Mouse (Mus musculus): Measurements from ENCODE around the gene Hist1h4m. TPM values are rescaled to one million over a fixed set of nuclear protein-coding genes. Genes with fewer than 3 reads are reported as not detected.
"Not testable (repeated sequence)": the region's sequence is repeated elsewhere in the genome, so short reads cannot be mapped to it uniquely, and the experiment has no call there.

Gene Hist1h4m
- total and polyA plus RNA-seq, 3 experiments, result 1.6 to 18.2 (median 12.8) TPM

- in situ Hi-C loops (cut with MboI; ENCODE audit: low pct_ligation_motif_present, low pct_unique_long_range_greater_than_20kb, low sequenced_read_pairs), result loop anchor here (25.0 kb wide), 1 partner anchor 1587 kb away; no protein-coding TSS in a partner anchor
- H3K4me2 ChIP-seq (ENCODE audit: insufficient read depth, low read depth, poor library complexity, severe bottlenecking); H3K4me3 ChIP-seq (replicated peaks in 1 of 3; ENCODE audit: low read depth in 2 of 3, low read length in 2 of 3, poor library complexity in 1 of 3); H3K9me3 ChIP-seq (replicated peaks; ENCODE audit: low read length); dilution Hi-C loops (cut with MboI; ENCODE audit: extremely low pct_ligation_motif_present, extremely low pct_unique_long_range_greater_than_20kb, low sequenced_read_pairs); H3K36me3 ChIP-seq (replicated peaks in 1 of 2; ENCODE audit: control insufficient read depth in 1 of 2, insufficient read depth in 1 of 2, low read length in 1 of 2); DNase-seq (ENCODE audit: extremely low read depth); H3K27me3 ChIP-seq (replicated peaks); H3K27ac ChIP-seq (ENCODE audit: insufficient read depth, low read depth); H3K79me2 ChIP-seq (replicated peaks; ENCODE audit: control insufficient read depth, extremely low read depth, insufficient read depth, poor library complexity, severe bottlenecking); H3K9ac ChIP-seq (ENCODE audit: insufficient read depth, low read depth): not testable (repeated sequence)
- H3K4me1 ChIP-seq (ENCODE audit: control insufficient read depth in 1 of 2, insufficient read depth in 2 of 2), result peaks cover 0 to 28% of the 10 kb centered on the region in 2 experiments; a peak in 3 of 4 replicates
Observed at GRCm38 (mm10) chr13:21850696-21851095, 39.1 kb downstream of the Hist1h4m start.

- H3K27ac ChIP-seq (ENCODE audit: insufficient read depth, low read depth), result no peak overlapping the region
- DNase-seq (ENCODE audit: extremely low read depth), result peak; percentile 37
- TF ChIP-seq GABPA (IDR thresholded peaks at IDR 0.05; ENCODE audit: insufficient replicate concordance, low read depth, low read length), result no peak
- TF ChIP-seq MEF2A (IDR thresholded peaks at IDR 0.05; ENCODE audit: borderline replicate concordance, low read depth, low read length), result peak; percentile 92
- no peak for TF ChIP-seq ELF1 (IDR thresholded peaks at IDR 0.05; ENCODE audit: low read depth, low read length)
- dilution Hi-C loops (cut with MboI; ENCODE audit: extremely low pct_ligation_motif_present, extremely low pct_unique_long_range_greater_than_20kb, low sequenced_read_pairs), result no loop called here
- H3K9ac ChIP-seq (ENCODE audit: insufficient read depth, low read depth), result no peak overlapping the region
- no peaks in the 10 kb centered on the region for H3K36me3 ChIP-seq (replicated peaks in 1 of 2; ENCODE audit: control insufficient read depth in 1 of 2, insufficient read depth in 1 of 2, low read length in 1 of 2)
- H3K9me3 ChIP-seq (replicated peaks; ENCODE audit: low read length), result no peaks in the 10 kb centered on the region
- H3K4me3 ChIP-seq (replicated peaks in 1 of 3; ENCODE audit: low read depth in 2 of 3, low read length in 2 of 3, poor library complexity in 1 of 3), result no peak overlapping the region
- peaks cover 0 to 30% of the 10 kb centered on the region in 2 experiments; a peak in 3 of 4 replicates for H3K4me1 ChIP-seq (ENCODE audit: control insufficient read depth in 1 of 2, insufficient read depth in 2 of 2)
- peak overlapping the region; percentile 8; the same call in 1 of the 2 replicates for H3K4me2 ChIP-seq (ENCODE audit: insufficient read depth, low read depth, poor library complexity, severe bottlenecking)
- H3K79me2 ChIP-seq (replicated peaks; ENCODE audit: control insufficient read depth, extremely low read depth, insufficient read depth, poor library complexity, severe bottlenecking), result no peaks in the 10 kb centered on the region
- in situ Hi-C loops (cut with MboI; ENCODE audit: low pct_ligation_motif_present, low pct_unique_long_range_greater_than_20kb, low sequenced_read_pairs), result loop anchor here (25.0 kb wide), 1 partner anchor 1585 kb away; no protein-coding TSS in a partner anchor
- H3K27me3 ChIP-seq (replicated peaks), result no peaks in the 10 kb centered on the region
Observed at GRCm38 (mm10) chr13:21852215-21852945, 40.8 kb downstream of the Hist1h4m start.

- H3K4me3 ChIP-seq (replicated peaks in 1 of 3; ENCODE audit: low read depth in 2 of 3, low read length in 2 of 3, poor library complexity in 1 of 3), result peak overlapping the region in 1 of 3 experiments; percentile 81
- H3K4me2 ChIP-seq (ENCODE audit: insufficient read depth, low read depth, poor library complexity, severe bottlenecking), result peak overlapping the region; percentile 26; the same call in 1 of the 2 replicates
- DNase-seq (ENCODE audit: extremely low read depth), result peak; percentile 85
- no peak overlapping the region for H3K27ac ChIP-seq (ENCODE audit: insufficient read depth, low read depth)
- peaks cover 2% of the 10 kb centered on the region for H3K27me3 ChIP-seq (replicated peaks)
- peak overlapping the region; percentile 83; the same call in 1 of the 2 replicates for H3K9ac ChIP-seq (ENCODE audit: insufficient read depth, low read depth)
- in situ Hi-C loops (cut with MboI; ENCODE audit: low pct_ligation_motif_present, low pct_unique_long_range_greater_than_20kb, low sequenced_read_pairs) (loop anchor here (25.0 kb wide), 1 partner anchor 1582 kb away; no protein-coding TSS in a partner anchor), dilution Hi-C loops (cut with MboI; ENCODE audit: extremely low pct_ligation_motif_present, extremely low pct_unique_long_range_greater_than_20kb, low sequenced_read_pairs) (no loop called here)
- no peaks in the 10 kb centered on the region for H3K79me2 ChIP-seq (replicated peaks; ENCODE audit: control insufficient read depth, extremely low read depth, insufficient read depth, poor library complexity, severe bottlenecking)
- no peaks in the 10 kb centered on the region for H3K36me3 ChIP-seq (replicated peaks in 1 of 2; ENCODE audit: control insufficient read depth in 1 of 2, insufficient read depth in 1 of 2, low read length in 1 of 2)
- TF ChIP-seq ETS1 (conservative IDR thresholded peaks at IDR 0.05; ENCODE audit: low read depth, low read length), result no peak
- TF ChIP-seq E2F4 (IDR thresholded peaks at IDR 0.05; ENCODE audit: insufficient replicate concordance, low read depth, low read length), result peak; percentile 65; the same call in 1 of the 2 replicates
- peak; percentile 63; the same call in 1 of the 2 replicates for TF ChIP-seq NRF1 (IDR thresholded peaks at IDR 0.05; ENCODE audit: low read depth, low read length)
- TF ChIP-seq SIN3A (IDR thresholded peaks at IDR 0.05; ENCODE audit: low read length), result no peak
- peak; percentile 98 for TF ChIP-seq ELF1 (IDR thresholded peaks at IDR 0.05; ENCODE audit: low read depth, low read length)
- TF ChIP-seq MAFK (IDR thresholded peaks at IDR 0.05; ENCODE audit: insufficient replicate concordance, low read length), result peak; percentile 96
- TF ChIP-seq TBP (conservative IDR thresholded peaks at IDR 0.05; ENCODE audit: low read depth, low read length), result peak; percentile 99
- peaks cover 0 to 30% of the 10 kb centered on the region in 2 experiments; a peak in 3 of 4 replicates for H3K4me1 ChIP-seq (ENCODE audit: control insufficient read depth in 1 of 2, insufficient read depth in 2 of 2)
- H3K9me3 ChIP-seq (replicated peaks; ENCODE audit: low read length), result no peaks in the 10 kb centered on the region
Observed at GRCm38 (mm10) chr13:21855146-21855545, 43.6 kb downstream of the Hist1h4m start.
